Comparison of ENCODE assay signal across 14 mouse cellular contexts in genomic region chr6:38900073-38900472, GRCm38 (mm10). TPM values are rescaled to one million over a fixed set of nuclear protein-coding genes. Genes with fewer than 3 reads are reported as not detected.
DNase-seq lines count a peak whose midpoint lies in the region; ATAC-seq and TF ChIP-seq lines count a peak whose summit lies in the region.
"Had no signal": no experiment of that assay in that cellular context is flagged by ENCODE, and none has a peak within 500 bp of the region (broad histone marks: within the 10 kb centered on the region; RNA-seq: fewer than 3 reads in every experiment).

No protein-coding gene starts in this region.

- peak; percentile 69 for ATAC-seq in heart, embryonic 11.5 days (replicated peaks; ENCODE audit: insufficient number of reproducible peaks, low FRiP score, low TSS enrichment)
- peak; percentile 83 for ATAC-seq in megakaryocyte progenitor cell, adult 5-6 weeks (replicated peaks; ENCODE audit: poor library complexity)
- ATAC-seq: forebrain, embryonic 14.5 days had no signal

- no peak for TF ChIP-seq POLR2A in bone marrow macrophage, adult 2 months (IDR thresholded peaks at IDR 0.05; ENCODE audit: borderline replicate concordance, low read depth, low read length)

- H3K4me1 ChIP-seq in heart, embryonic 11.5 days (ENCODE audit: control insufficient read depth, insufficient read depth, low read length) = peaks cover 10% of the 10 kb centered on the region
- H3K4me1 ChIP-seq in bone marrow macrophage, adult 2 months (ENCODE audit: control insufficient read depth, insufficient read depth, low read length) = peaks cover 24% of the 10 kb centered on the region

- H3K27ac ChIP-seq in heart, embryonic 11.5 days (ENCODE audit: low read depth, low read length) = peak overlapping the region; percentile 68
- H3K27ac ChIP-seq in bone marrow macrophage, adult 2 months (ENCODE audit: insufficient read depth, low read depth, low read length) = peak overlapping the region; percentile 64
- H3K27ac ChIP-seq: hindbrain, embryonic 10.5 days had no signal

- H3K4me3 ChIP-seq in heart, embryonic 11.5 days (ENCODE audit: low read depth, low read length) = no peak overlapping the region
- peak overlapping the region; percentile 22; the same call in 1 of the 2 replicates for H3K4me3 ChIP-seq in bone marrow macrophage, adult 2 months (ENCODE audit: insufficient read depth, low read length)
- H3K4me3 ChIP-seq: hindbrain, embryonic 10.5 days; myocyte had no signal

- H3K36me3 ChIP-seq in heart, embryonic 11.5 days (ENCODE audit: control insufficient read depth, insufficient read depth, low read length) = no peaks in the 10 kb centered on the region
- H3K36me3 ChIP-seq: hindbrain, embryonic 10.5 days had no signal

- H3K9me3 ChIP-seq in heart, embryonic 11.5 days (replicated peaks; ENCODE audit: control insufficient read depth, low read length) = no peaks in the 10 kb centered on the region
- H3K9me3 ChIP-seq: hindbrain, embryonic 10.5 days had no signal

- DNase-seq in heart, adult 11 months = no peak
- DNase-seq in liver = peak; percentile 81
- DNase-seq in testis, postnatal 14 days (ENCODE audit: low spot score) = no peak
- DNase-seq in lung, postnatal 10 days = no peak
- no peak for DNase-seq in embryo, embryonic 11 days
- DNase-seq: gastrocnemius, postnatal 25 days; kidney, adult 8-10 months; thymus, postnatal 25 days had no signal

- no peaks in the 10 kb centered on the region for H3K27me3 ChIP-seq in heart, embryonic 11.5 days (ENCODE audit: control insufficient read depth, insufficient read depth, low read length)

- peak overlapping the region; percentile 18; the same call in 1 of the 2 replicates for H3K9ac ChIP-seq in heart, embryonic 11.5 days (ENCODE audit: low read depth, low read length)

- no peak for TF ChIP-seq CTCF in bone marrow macrophage, adult 2 months (IDR thresholded peaks at IDR 0.05; ENCODE audit: low read depth, low read length)

- H3K4me2 ChIP-seq in heart, embryonic 11.5 days = peak overlapping the region; percentile 31; the same call in 1 of the 2 replicates

- 72% methylated on average over 4 of the region's 4 CpGs for WGBS in heart, embryonic 11.5 days (ENCODE audit: insufficient replicate concordance)

RNA-seq across cellular contexts. Expression of gene Hipk2, which starts 24.1 kb away (rescaled TPM):
- polyA plus RNA-seq in heart, embryonic 11.5 days (2014; fragmentation: Nextera tagmentation; extraction: Ambion mirVana) = 15.1 and 18.9 TPM in 2 replicates
- polyA plus RNA-seq in bone marrow macrophage, adult 2 months (2012; ENCODE audit: insufficient read depth, insufficient read length, missing spikeins) = 18.7 and 20.9 TPM in 2 replicates
- 58.0 and 60.1 TPM in 2 replicates for total RNA-seq in megakaryocyte progenitor cell, adult 5-6 weeks (2015)
- 9.0 and 12.6 TPM in 2 replicates for total RNA-seq in megakaryocyte progenitor cell, adult 5-6 weeks (2017)

RNA-seq across cellular contexts. Expression of gene Tbxas1, which starts 24.9 kb away (rescaled TPM):
- 1.7 and 2.4 TPM in 2 replicates for polyA plus RNA-seq in heart, embryonic 11.5 days (2014; fragmentation: Nextera tagmentation; extraction: Ambion mirVana)
- polyA plus RNA-seq in bone marrow macrophage, adult 2 months (2012; ENCODE audit: insufficient read depth, insufficient read length, missing spikeins) = 101 and 115 TPM in 2 replicates
- 11.3 and 15.9 TPM in 2 replicates for total RNA-seq in megakaryocyte progenitor cell, adult 5-6 weeks (2015)
- total RNA-seq in megakaryocyte progenitor cell, adult 5-6 weeks (2017) = 13.1 TPM in 2 replicates
- polyA plus RNA-seq: myocyte had no signal

Comparison
In these comparisons a context has a peak if more than half of its experiments do, and no peak if none do; other contexts are left out.
1. RNA of gene Tbxas1, which starts 24.9 kb away (polyA plus RNA-seq): 101 to 115 TPM in bone marrow macrophage, adult 2 months; 1.7 to 2.4 TPM in heart, embryonic 11.5 days; every median in the first group is over 10 times any median in the second.